Mouse (Mus musculus) forebrain, embryonic 12.5 days (tissue): ENCODE data around the gene Prkaca. TPM values are rescaled to one million over a fixed set of nuclear protein-coding genes. Genes with fewer than 3 reads are reported as not detected.

Experiments
- ATAC-seq: fragments of 200-750 bp; cut with Nextera tagmentation; 2 replicates; pipeline ENCODE4 v1.8.0; 2017; ENCODE audit warnings: moderate TSS enrichment; ENCODE audit not compliant: low FRiP score
- H3K27ac ChIP-seq: fragments of 300-500 bp; sonication (generic); 2 replicates; pipeline ENCODE4 v1.5.1; 2016; ENCODE audit warnings: mild to moderate bottlenecking
- H3K27me3 ChIP-seq: fragments of 300-500 bp; sonication (generic); 2 replicates; pipeline ENCODE4 v1.6.1; 2016; ENCODE audit warnings: mild to moderate bottlenecking
- H3K36me3 ChIP-seq: fragments of 300-500 bp; sonication (generic); replicated peaks from 2 replicates; pipeline ENCODE4 v1.6.1; 2016; ENCODE audit warnings: mild to moderate bottlenecking
- H3K4me1 ChIP-seq: fragments of 300-500 bp; sonication (generic); 2 replicates; pipeline ENCODE4 v1.6.1; 2016
- H3K4me2 ChIP-seq: fragments of 300-500 bp; sonication (generic); 2 replicates; pipeline ENCODE4 v1.6.1; 2016; ENCODE audit warnings: mild to moderate bottlenecking, moderate library complexity
- H3K4me3 ChIP-seq: fragments of 300-500 bp; sonication (generic); replicated peaks from 2 replicates; pipeline ENCODE4 v1.5.1; 2016; ENCODE audit warnings: mild to moderate bottlenecking
- H3K9ac ChIP-seq: fragments of 300-500 bp; sonication (generic); 2 replicates; pipeline ENCODE4 v1.6.1; 2016; ENCODE audit warnings: mild to moderate bottlenecking
- H3K9me3 ChIP-seq: fragments of 300-500 bp; sonication (generic); 2 replicates; pipeline ENCODE4 v1.6.1; 2016
- WGBS: fragments of 180-500 bp; shearing (Covaris S2); methylation state at CpG from one replicate; pipeline ENCODE4 v1.1.7; 2016; 5-methylcytosine and 5-hydroxymethylcytosine counted together
- polyA plus RNA-seq: library from polyadenylated mRNA; unstranded; fragments of >200 nt; fragmentation: Nextera tagmentation; extraction: Ambion mirVana; gene quantifications from 2 replicates; pipeline ENCODE4 v1.2.1, GENCODE M21; 2016

The Prkaca gene
- polyA plus RNA-seq, 1 experiment from 2014 or later, result 181 TPM

DNA sequence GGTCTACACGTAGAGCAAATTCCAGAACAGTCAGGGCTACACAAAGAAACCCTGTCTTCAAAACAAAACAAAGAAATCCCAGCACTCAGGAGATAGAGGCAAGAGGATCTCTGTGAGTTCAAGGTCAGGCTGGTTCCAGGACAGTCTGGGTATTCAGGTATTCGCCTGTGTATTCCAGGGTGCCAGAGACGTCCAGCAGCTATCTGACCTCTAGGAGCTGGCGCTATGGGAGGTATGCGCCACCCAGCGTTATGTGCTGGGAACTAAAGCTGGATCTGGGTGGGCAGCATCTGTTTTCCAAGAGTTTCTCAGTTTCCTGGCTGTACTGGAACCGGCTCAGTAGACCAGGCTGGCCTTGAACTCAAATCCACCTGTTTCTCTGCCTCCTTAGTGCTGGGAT is 35.6 kb downstream of the Prkaca start:
- 25% methylated on average over 7 of the region's 7 CpGs for WGBS
- Histone ChIP-seq H3K9me3 (no peaks in the 10 kb centered on the region), H3K36me3 (no peaks in the 10 kb centered on the region), H3K4me1 (peaks cover 41% of the 10 kb centered on the region), H3K4me2 (no peak overlapping the region), H3K9ac (no peak overlapping the region), H3K27me3 (peaks cover 46% of the 10 kb centered on the region), H3K27ac (no peak overlapping the region), H3K4me3 (no peak overlapping the region)
- no peak for ATAC-seq

DNA sequence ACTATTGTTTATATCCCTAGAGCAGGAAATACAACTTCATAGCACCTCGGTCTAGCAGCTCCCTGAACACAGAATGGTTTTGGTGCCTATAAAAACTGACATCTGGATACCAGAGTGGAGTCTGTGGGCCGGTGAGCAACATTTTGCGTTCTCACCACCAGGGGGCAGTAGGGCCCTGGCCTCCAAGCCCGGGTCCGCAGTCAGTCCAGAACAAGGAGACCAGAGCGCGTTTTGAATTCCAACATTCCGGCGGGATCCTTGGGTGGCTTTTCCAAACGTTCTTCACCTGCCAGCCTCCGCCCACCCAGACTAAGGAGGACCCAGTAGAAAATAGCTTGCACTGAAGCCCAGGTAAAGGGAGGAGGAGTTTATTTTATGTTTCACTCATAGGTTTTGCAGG is 37.1 kb downstream of the Prkaca start:
- H3K9me3 ChIP-seq, result no peaks in the 10 kb centered on the region
- H3K27me3 ChIP-seq, result peaks cover 55% of the 10 kb centered on the region
- no peaks in the 10 kb centered on the region for H3K36me3 ChIP-seq
- H3K4me3 ChIP-seq, result no peak overlapping the region
- WGBS, result 1% methylated on average over 11 of the region's 11 CpGs
- H3K9ac ChIP-seq, result no peak overlapping the region
- peaks cover 33% of the 10 kb centered on the region for H3K4me1 ChIP-seq
- no peak overlapping the region for H3K27ac ChIP-seq
- no peak overlapping the region for H3K4me2 ChIP-seq
- peak; percentile 37; the same call in 1 of the 2 replicates for ATAC-seq

DNA sequence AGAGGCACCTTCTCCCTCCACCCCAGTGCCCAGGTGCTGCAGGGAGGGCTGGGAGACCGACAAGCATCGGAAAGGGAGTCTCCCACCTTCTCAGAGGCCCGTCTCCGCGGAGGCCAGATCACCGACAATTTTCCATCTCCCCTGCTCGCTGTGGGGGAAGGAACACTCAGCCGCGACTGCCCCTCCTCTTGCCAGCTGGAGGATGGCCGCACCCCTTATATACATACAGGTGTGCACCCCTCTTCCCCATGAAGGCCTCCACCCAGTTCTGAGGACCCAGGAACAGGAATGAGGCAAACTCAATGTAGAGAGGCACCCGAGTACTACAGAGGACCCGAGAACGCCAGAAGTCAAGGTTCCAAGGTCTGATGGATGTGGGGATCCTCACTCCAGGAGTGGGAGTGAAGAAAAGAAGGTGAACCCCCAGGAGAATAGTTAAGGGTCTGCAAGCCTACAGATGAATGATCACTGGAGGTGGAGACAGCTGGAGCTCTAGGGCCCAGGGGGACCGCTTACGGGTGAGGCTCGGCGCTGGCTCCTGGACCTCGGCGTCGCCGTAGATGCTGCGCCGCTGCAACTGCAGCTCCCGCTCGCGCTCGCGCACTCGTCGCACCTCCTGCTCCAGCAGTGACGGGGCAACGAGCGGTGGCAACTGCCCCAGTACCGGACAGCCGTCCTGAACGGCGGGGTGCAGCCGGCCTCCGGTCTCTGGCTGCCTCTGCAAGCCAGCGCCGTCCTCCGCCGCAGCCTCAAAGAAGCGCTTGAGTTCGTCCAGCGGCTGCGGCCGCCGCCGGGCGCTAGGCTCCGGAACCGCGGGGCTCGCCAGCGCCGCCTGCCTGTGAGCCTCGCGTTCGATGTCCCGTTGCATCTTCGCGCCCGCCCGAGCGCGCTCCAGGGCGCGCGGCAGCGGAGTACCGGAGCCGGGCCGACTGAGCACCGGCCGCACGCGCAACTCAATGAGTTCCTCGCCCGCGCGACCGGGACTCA is 38.1 kb downstream of the Prkaca start:
- peak overlapping the region; percentile 62 for H3K9ac ChIP-seq
- no peak overlapping the region for H3K27ac ChIP-seq
- WGBS, result 2% methylated on average over 82 of the region's 83 CpGs
- H3K4me1 ChIP-seq, result peaks cover 30% of the 10 kb centered on the region
- peak; percentile 58 for ATAC-seq
- no peaks in the 10 kb centered on the region for H3K36me3 ChIP-seq
- H3K4me2 ChIP-seq, result peak overlapping the region; percentile 95
- H3K9me3 ChIP-seq, result no peaks in the 10 kb centered on the region
- peaks cover 58% of the 10 kb centered on the region for H3K27me3 ChIP-seq
- H3K4me3 ChIP-seq, result peak overlapping the region; percentile 55

DNA sequence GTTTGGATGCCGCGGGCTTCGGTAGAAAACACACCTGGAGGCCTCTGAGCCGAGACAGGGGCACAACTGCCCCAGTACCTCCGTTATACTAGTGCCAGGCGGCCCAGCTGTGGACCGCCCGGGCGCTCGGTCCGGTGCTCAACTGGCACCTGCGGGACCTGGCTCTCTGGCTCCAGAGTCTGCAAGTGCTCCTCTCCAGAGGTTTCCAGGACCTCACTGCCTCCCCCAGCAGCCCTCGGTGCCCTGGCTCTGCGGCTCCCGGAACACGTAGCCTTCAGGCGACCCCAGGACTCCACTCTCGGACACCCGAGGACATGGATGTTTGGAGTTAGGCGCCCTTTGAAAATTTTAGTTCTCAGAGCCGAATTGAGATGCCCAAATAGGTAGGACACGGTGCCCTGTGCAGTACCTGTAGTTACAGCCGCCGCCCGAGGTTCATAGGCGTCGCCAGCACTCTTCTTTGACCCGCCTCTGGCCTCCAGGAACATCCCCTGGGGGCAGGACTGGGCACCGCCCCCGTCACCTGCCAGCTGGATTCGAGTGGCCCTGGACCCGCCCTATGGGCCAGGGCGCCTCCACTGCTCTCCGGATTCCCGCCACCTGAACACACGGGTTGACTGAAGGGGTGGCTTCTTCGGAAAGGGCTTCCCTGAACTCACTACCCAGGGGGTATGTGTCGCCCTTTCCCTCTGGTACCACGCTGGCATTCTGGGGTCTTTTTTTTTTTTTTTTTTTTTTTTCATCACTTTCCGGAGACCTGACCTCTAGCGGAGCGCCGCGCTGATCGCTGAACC is 39.1 kb downstream of the Prkaca start, which contains the start of gene 2210011C24Rik:
2210011C24Rik (minus strand) TSS at position 467 of the 794 bp plus-strand sequence.
- Histone ChIP-seq H3K27ac (no peak within 1 kb of the TSS), H3K4me3 (peak within 1 kb of the TSS; percentile 55), H3K4me1 (peaks cover 30% of the 10 kb centered on the region), H3K27me3 (peaks cover 58% of the 10 kb centered on the region), H3K4me2 (peak within 1 kb of the TSS; percentile 95), H3K9ac (peak within 1 kb of the TSS; percentile 62), H3K36me3 (no peaks in the 10 kb centered on the region), H3K9me3 (no peaks in the 10 kb centered on the region)
- ATAC-seq, result 0 out of 2 replicates have a peak, but pooled peaks have one; percentile 18
- WGBS, result under 1% methylated on average over 45 of the region's 45 CpGs

DNA sequence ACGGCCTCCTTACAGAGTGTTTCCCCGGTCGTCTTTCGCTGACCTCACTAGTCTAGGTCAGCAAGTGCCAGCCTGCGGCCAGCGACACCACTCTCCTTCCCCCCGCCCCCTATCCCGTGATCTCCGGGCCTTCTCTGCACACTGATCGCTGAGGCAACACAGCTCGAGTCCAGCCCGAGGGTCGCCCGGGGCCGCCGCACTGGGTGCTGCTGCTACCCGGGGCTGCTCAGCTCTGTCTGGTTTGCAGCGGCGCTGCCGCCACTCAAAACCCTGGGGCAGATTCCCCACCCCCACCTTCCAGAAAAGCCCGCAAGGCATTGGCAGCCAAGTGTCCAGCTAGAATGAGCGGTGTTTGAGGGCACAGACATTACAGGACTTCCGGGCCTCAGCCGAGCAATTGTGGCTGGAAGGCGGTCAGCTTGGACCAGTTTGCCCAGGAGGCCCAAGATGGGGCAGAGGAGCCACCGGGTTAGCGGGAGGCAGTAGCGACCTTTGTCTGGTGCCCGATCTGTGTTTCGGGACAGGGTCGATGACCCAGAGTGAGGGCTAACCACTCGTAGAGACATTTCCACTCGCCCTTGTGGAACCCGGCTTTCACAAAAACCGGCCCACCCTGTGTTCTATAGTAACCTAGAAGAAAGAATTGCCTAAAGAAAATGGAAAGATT is 39.8 kb downstream of the Prkaca start:
- Histone ChIP-seq H3K9ac (peak overlapping the region; percentile 48; the same call in 1 of the 2 replicates), H3K4me2 (peak overlapping the region; percentile 95), H3K36me3 (no peaks in the 10 kb centered on the region), H3K9me3 (no peaks in the 10 kb centered on the region), H3K27ac (no peak overlapping the region), H3K4me3 (peak overlapping the region; percentile 55), H3K27me3 (peaks cover 58% of the 10 kb centered on the region), H3K4me1 (peaks cover 30% of the 10 kb centered on the region)
- 0 out of 2 replicates have a peak, but pooled peaks have one; percentile 15 for ATAC-seq
- WGBS, result 3% methylated on average over 35 of the region's 35 CpGs

DNA sequence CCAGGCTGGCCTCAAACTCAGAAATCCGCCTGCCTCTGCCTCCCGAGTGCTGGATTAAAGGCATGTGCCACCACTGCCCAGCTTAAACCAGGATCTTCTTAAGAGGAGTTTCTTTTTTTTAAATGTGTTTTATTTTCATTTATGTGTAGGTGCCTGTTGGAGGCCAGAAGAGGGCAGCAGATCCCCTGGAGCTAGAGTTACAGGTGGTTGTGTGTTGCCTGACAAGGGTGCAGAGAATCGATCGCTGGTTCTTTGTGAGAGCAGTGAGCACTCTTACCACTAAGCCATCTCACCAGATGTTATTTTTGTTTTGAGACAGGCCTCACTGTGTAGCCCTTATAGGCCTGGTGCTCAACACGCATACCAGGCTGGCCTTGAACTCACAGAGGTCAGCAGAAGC is 43.0 kb downstream of the Prkaca start:
- no peak for ATAC-seq
- Histone ChIP-seq H3K4me2 (no peak overlapping the region), H3K4me1 (peaks cover 20% of the 10 kb centered on the region), H3K27me3 (peaks cover 47% of the 10 kb centered on the region), H3K27ac (no peak overlapping the region), H3K9me3 (no peaks in the 10 kb centered on the region), H3K4me3 (no peak overlapping the region), H3K9ac (no peak overlapping the region), H3K36me3 (no peaks in the 10 kb centered on the region)
- 96% methylated on average over 5 of the region's 5 CpGs for WGBS

DNA sequence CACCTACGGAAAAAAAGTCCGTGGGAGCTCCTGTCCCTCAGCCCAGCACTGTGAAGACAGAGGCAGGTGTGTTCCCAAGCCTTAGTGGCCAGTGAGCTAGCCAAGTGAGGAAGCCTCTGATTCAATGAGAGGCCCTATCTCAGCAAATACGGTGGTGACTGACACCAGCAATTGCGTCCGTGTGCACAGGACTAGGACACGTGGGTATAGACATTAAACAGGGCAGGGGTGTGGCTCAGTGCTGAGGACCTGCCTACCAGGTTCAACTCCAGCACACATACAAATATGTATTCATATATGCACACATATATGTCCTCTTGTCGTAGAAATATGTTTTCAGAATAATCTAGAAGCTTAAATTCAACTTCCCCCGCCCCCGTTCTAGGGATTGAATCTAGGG is 46.9 kb downstream of the Prkaca start:
- Histone ChIP-seq H3K36me3 (no peaks in the 10 kb centered on the region), H3K9me3 (no peaks in the 10 kb centered on the region), H3K27me3 (peaks cover 44% of the 10 kb centered on the region), H3K9ac (no peak overlapping the region), H3K4me2 (no peak overlapping the region), H3K27ac (no peak overlapping the region), H3K4me3 (no peak overlapping the region), H3K4me1 (peaks cover 8% of the 10 kb centered on the region; the same call in 1 of the 2 replicates)
- no peak for ATAC-seq
- 87% methylated on average over 9 of the region's 9 CpGs for WGBS

DNA sequence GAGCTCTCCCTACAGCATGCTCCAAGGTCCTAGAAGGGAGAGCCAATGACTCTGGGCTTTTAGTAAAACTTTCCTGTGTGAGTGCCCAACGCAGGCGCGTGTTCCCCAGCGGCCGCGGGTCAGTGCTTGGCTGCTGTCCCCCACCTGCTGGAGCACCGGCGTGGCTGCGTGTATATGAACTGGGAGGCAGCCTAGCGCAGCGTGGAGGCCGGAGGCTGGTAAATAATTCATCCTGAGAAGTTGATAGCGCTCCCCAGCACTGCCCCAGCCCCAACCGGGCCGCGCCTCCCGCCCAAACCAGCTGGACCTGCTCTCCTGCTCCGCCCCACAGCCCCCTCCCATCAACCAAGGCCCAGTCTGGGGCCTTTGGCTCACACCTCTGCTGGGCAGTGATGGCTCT is 48.3 kb downstream of the Prkaca start, which contains the start of gene Palm3:
Palm3 (plus strand) TSS at position 376 of the 400 bp plus-strand sequence.
- H3K9me3 ChIP-seq, result no peaks in the 10 kb centered on the region
- no peak within 1 kb of the TSS for H3K4me2 ChIP-seq
- H3K4me3 ChIP-seq, result no peak within 1 kb of the TSS
- 16% methylated on average over 18 of the region's 18 CpGs for WGBS
- H3K27me3 ChIP-seq, result peaks cover 52% of the 10 kb centered on the region
- H3K27ac ChIP-seq, result no peak within 1 kb of the TSS
- no peaks in the 10 kb centered on the region for H3K36me3 ChIP-seq
- ATAC-seq, result no peak
- no peak within 1 kb of the TSS for H3K9ac ChIP-seq
- H3K4me1 ChIP-seq, result peaks cover 15% of the 10 kb centered on the region; the same call in 1 of the 2 replicates

DNA sequence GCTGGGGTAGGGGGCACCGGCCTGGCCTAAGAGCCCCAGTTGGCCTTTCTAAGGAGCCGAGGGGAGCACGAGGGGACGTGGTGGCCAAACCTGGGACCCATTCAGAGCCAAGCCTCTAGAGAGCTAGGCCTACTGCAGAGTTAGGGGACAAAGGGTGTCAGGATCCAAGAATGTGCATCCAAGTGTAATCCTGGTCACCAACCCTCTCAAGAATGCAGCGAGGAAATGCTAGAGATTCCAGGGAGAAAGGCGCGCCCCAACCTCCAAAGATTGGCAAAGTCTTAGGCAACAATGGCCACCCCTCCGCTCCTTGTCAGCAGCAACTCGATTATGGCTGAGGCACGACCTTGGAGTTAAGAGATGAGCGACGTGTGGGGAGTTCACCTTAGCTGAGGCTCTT is 48.8 kb downstream of the Prkaca start:
- no peak for ATAC-seq
- no peak overlapping the region for H3K4me2 ChIP-seq
- H3K9me3 ChIP-seq, result no peaks in the 10 kb centered on the region
- peaks cover 20% of the 10 kb centered on the region; the same call in 1 of the 2 replicates for H3K4me1 ChIP-seq
- no peaks in the 10 kb centered on the region for H3K36me3 ChIP-seq
- no peak overlapping the region for H3K4me3 ChIP-seq
- peaks cover 57% of the 10 kb centered on the region for H3K27me3 ChIP-seq
- no peak overlapping the region for H3K27ac ChIP-seq
- WGBS, result 44% methylated on average over 12 of the region's 12 CpGs
- no peak overlapping the region for H3K9ac ChIP-seq

DNA sequence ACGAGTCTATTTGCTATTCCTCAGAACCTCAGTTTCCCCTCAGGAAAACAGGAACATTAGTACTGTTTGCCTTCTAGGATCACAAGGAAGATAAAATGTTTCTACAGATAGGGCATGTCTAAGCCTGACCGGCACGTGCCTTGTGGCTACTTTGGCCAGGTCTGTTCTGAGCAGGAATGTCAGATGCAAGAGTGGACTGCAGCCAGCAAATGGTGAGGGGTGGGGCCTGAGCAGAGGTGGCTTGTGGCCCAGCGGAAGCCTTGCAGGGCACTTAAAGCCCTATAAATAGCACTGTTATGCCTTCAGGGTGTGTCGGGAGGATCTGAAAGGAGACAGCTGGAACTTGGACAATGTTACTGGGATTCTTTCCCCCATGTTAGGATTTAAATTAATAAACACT is 50.3 kb downstream of the Prkaca start:
- Histone ChIP-seq H3K4me1 (peaks cover 20% of the 10 kb centered on the region; the same call in 1 of the 2 replicates), H3K9ac (no peak overlapping the region), H3K4me3 (no peak overlapping the region), H3K27me3 (peaks cover 72% of the 10 kb centered on the region), H3K27ac (no peak overlapping the region), H3K9me3 (no peaks in the 10 kb centered on the region), H3K4me2 (no peak overlapping the region), H3K36me3 (no peaks in the 10 kb centered on the region)
- no peak for ATAC-seq
- WGBS, result 66% methylated on average over 5 of the region's 5 CpGs

DNA sequence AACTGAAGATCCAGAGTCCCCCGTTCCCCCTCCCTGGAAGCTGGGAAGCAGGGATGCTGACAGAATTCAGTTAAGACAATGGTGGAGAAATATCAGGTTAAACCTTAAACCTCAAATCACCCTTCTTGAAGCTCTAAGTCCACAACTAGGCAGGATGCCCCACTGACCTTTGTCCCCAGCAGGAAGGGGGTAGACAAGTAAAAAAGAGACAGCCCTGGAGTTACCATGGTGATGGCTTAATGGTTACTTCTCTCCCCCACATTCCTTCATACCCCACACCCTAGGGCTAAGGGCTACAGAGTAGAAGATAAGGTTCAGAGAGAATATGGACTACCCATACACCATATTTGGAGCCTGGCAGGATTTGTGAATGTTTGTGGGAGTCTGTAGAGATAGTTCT is 50.8 kb downstream of the Prkaca start:
- peaks cover 78% of the 10 kb centered on the region for H3K27me3 ChIP-seq
- WGBS, result 89% methylated on average over 1 of the region's 1 CpGs
- H3K9ac ChIP-seq, result no peak overlapping the region
- H3K4me3 ChIP-seq, result no peak overlapping the region
- peaks cover 20% of the 10 kb centered on the region; the same call in 1 of the 2 replicates for H3K4me1 ChIP-seq
- H3K27ac ChIP-seq, result no peak overlapping the region
- no peak overlapping the region for H3K4me2 ChIP-seq
- H3K36me3 ChIP-seq, result no peaks in the 10 kb centered on the region
- H3K9me3 ChIP-seq, result no peaks in the 10 kb centered on the region
- ATAC-seq, result no peak
